Mouse (Mus musculus): Measurements from ENCODE around the gene Mbnl2.
A peak's percentile ranks its signal among the peaks of the same experiment; 100 is the strongest.

The Mbnl2 gene

GRCm38 (mm10) chr14:120384615-120385014 lies 109.1 kb downstream of the Mbnl2 start:
- no peak for DNase-seq (ENCODE audit: low read depth)

GRCm38 (mm10) chr14:120387293-120387692 lies 111.8 kb downstream of the Mbnl2 start:
- no peak for DNase-seq (ENCODE audit: low read depth)

- DNase-seq (ENCODE audit: low read depth): no peak
These were observed 113.6 kb downstream of the Mbnl2 start for GRCm38 (mm10) chr14:120388818-120389691.

- DNase-seq (ENCODE audit: low read depth): no peak
These were observed 114.9 kb downstream of the Mbnl2 start for GRCm38 (mm10) chr14:120390231-120390944.

GRCm38 (mm10) chr14:120391701-120392100 lies 116.2 kb downstream of the Mbnl2 start:
- DNase-seq (ENCODE audit: low read depth): no peak

GRCm38 (mm10) chr14:120392441-120392840 lies 117.0 kb downstream of the Mbnl2 start:
- no peak for DNase-seq (ENCODE audit: low read depth)

GRCm38 (mm10) chr14:120393441-120393840 lies 118.0 kb downstream of the Mbnl2 start:
- DNase-seq (ENCODE audit: low read depth): no peak

- no peak for DNase-seq (ENCODE audit: low read depth)
These were observed 118.7 kb downstream of the Mbnl2 start for GRCm38 (mm10) chr14:120394216-120394615.

- DNase-seq (ENCODE audit: low read depth): no peak
These were observed 119.4 kb downstream of the Mbnl2 start for GRCm38 (mm10) chr14:120394827-120395226.

GRCm38 (mm10) chr14:120395501-120395900 lies 120.0 kb downstream of the Mbnl2 start:
- DNase-seq (ENCODE audit: low read depth): no peak

GRCm38 (mm10) chr14:120397871-120398647 lies 122.6 kb downstream of the Mbnl2 start:
- DNase-seq (ENCODE audit: low read depth): peak; percentile 68

GRCm38 (mm10) chr14:120399614-120400013 lies 124.1 kb downstream of the Mbnl2 start:
- no peak for DNase-seq (ENCODE audit: low read depth)

- DNase-seq (ENCODE audit: low read depth): no peak
These were observed 125.7 kb downstream of the Mbnl2 start for GRCm38 (mm10) chr14:120401158-120401557.

- DNase-seq (ENCODE audit: low read depth): no peak
These were observed 127.2 kb downstream of the Mbnl2 start for GRCm38 (mm10) chr14:120402715-120403114.

- no peak for DNase-seq (ENCODE audit: low read depth)
These were observed 128.9 kb downstream of the Mbnl2 start for GRCm38 (mm10) chr14:120404364-120404763.

GRCm38 (mm10) chr14:120404811-120405582 lies 129.5 kb downstream of the Mbnl2 start:
- peak; percentile 32 for DNase-seq (ENCODE audit: low read depth)

- no peak for DNase-seq (ENCODE audit: low read depth)
These were observed 130.1 kb downstream of the Mbnl2 start for GRCm38 (mm10) chr14:120405597-120405996.

GRCm38 (mm10) chr14:120406271-120406670 lies 130.8 kb downstream of the Mbnl2 start:
- DNase-seq (ENCODE audit: low read depth): no peak

- peak; percentile 52 for DNase-seq (ENCODE audit: low read depth)
These were observed 131.4 kb downstream of the Mbnl2 start for GRCm38 (mm10) chr14:120406820-120407219.

- no peak for DNase-seq (ENCODE audit: low read depth)
These were observed 134.4 kb downstream of the Mbnl2 start for GRCm38 (mm10) chr14:120409854-120410253.

- no peak for DNase-seq (ENCODE audit: low read depth)
These were observed 141.4 kb downstream of the Mbnl2 start for GRCm38 (mm10) chr14:120416886-120417285.

- no peak for DNase-seq (ENCODE audit: low read depth)
These were observed 143.5 kb downstream of the Mbnl2 start for GRCm38 (mm10) chr14:120418964-120419363.
